Mouse (Mus musculus): ENCODE data around the gene Wfdc10. TPM values are rescaled to one million over a fixed set of nuclear protein-coding genes. Genes with fewer than 3 reads are reported as not detected.

The Wfdc10 gene
- polyA plus RNA-seq, 1 experiment from 2014 or later: not detected

DNA sequence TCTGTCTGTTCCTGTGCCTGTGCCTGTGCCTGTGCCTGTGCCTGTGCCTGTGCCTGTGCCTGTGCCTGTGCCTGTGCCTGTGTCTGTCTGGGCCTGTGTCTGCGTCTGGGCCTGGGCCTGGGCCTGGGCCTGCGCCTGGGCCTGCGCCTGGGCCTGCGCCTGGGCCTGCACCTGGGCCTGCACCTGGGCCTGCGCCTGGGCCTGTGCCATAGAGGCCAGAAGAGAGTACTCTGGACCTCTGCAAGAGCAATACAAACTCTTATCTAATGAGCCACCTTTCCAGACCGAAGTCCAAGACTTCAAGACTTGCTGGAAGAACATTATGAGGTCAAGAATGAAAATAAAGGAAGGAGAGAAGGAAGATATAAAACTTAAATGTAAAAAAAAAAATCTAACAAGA is 49.5 kb downstream of the Wfdc10 start:
- H3K27ac ChIP-seq: no peak overlapping the region
- WGBS: 87% methylated on average over 6 of the region's 6 CpGs
- H3K9me3 ChIP-seq: no peaks in the 10 kb centered on the region
- ATAC-seq (ENCODE audit: borderline replicate concordance, extremely low read depth, low FRiP score, low TSS enrichment): no peak
- no peak overlapping the region for H3K4me3 ChIP-seq
- H3K27me3 ChIP-seq: no peaks in the 10 kb centered on the region
- H3K4me1 ChIP-seq: no peaks in the 10 kb centered on the region
- H3K36me3 ChIP-seq: no peaks in the 10 kb centered on the region
- no peak overlapping the region for H3K9ac ChIP-seq
- no peak overlapping the region for H3K4me2 ChIP-seq

DNA sequence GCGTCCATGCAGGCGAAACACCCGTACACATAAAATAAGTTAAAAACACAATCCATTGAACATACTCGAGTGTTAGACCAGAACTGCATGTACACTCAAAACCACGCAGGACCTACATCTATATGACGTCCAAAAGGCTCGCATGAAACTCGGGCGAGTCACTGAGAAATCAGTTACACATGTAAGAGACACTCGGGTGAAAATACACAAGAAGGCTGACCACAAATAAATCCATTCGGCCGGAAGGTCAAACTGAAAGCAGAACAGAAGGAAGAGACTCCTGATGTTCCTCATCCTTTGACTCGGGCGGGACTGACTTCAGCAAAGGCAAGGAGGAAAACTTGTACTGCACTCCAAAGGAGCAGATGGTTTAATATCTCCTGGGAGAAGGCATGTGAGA is 50.1 kb downstream of the Wfdc10 start:
- ATAC-seq (ENCODE audit: borderline replicate concordance, extremely low read depth, low FRiP score, low TSS enrichment): no peak
- Histone ChIP-seq H3K27me3 (no peaks in the 10 kb centered on the region), H3K9ac (no peak overlapping the region), H3K27ac (no peak overlapping the region), H3K4me3 (no peak overlapping the region), H3K4me2 (no peak overlapping the region), H3K9me3 (no peaks in the 10 kb centered on the region), H3K4me1 (no peaks in the 10 kb centered on the region), H3K36me3 (no peaks in the 10 kb centered on the region)
- WGBS: 87% methylated on average over 14 of the region's 14 CpGs

Other genes with a start within 250 kb of the Wfdc10 start
- gene Sdc4, start 212.2 kb upstream of the Wfdc10 start, polyA plus RNA-seq (2015; fragmentation: Nextera tagmentation; extraction: Ambion mirVana): 161 and 178 TPM in 2 replicates
- gene Sys1, start 199.1 kb upstream of the Wfdc10 start, polyA plus RNA-seq (2015; fragmentation: Nextera tagmentation; extraction: Ambion mirVana): 65.8 and 69.0 TPM in 2 replicates
- gene Gm20458, start 195.1 kb upstream of the Wfdc10 start, polyA plus RNA-seq (2015; fragmentation: Nextera tagmentation; extraction: Ambion mirVana): 17.1 and 17.6 TPM in 2 replicates
- gene Trp53tg5, start 182.3 kb upstream of the Wfdc10 start, polyA plus RNA-seq (2015; fragmentation: Nextera tagmentation; extraction: Ambion mirVana): not detected in 2 replicates
- gene Dbndd2, start 169.9 kb upstream of the Wfdc10 start, polyA plus RNA-seq (2015; fragmentation: Nextera tagmentation; extraction: Ambion mirVana): 8.8 and 10.1 TPM in 2 replicates
- 60.8 and 64.6 TPM in 2 replicates for gene Pigt, start 158.5 kb upstream of the Wfdc10 start, polyA plus RNA-seq (2015; fragmentation: Nextera tagmentation; extraction: Ambion mirVana)
- gene Wfdc2, start 93.6 kb upstream of the Wfdc10 start, polyA plus RNA-seq (2015; fragmentation: Nextera tagmentation; extraction: Ambion mirVana): 404 and 415 TPM in 2 replicates
- gene Spint3, start 82.6 kb upstream of the Wfdc10 start, polyA plus RNA-seq (2015; fragmentation: Nextera tagmentation; extraction: Ambion mirVana): not detected in 2 replicates
- gene Wfdc6a, start 70.6 kb upstream of the Wfdc10 start, polyA plus RNA-seq (2015; fragmentation: Nextera tagmentation; extraction: Ambion mirVana): 0.77 and 0.95 TPM in 2 replicates
- gene Eppin, start 62.5 kb upstream of the Wfdc10 start, polyA plus RNA-seq (2015; fragmentation: Nextera tagmentation; extraction: Ambion mirVana): not detected in 2 replicates
- not detected in 2 replicates for gene Wfdc6b, start 42.5 kb upstream of the Wfdc10 start, polyA plus RNA-seq (2015; fragmentation: Nextera tagmentation; extraction: Ambion mirVana)
- gene Wfdc8, start 42.4 kb upstream of the Wfdc10 start, polyA plus RNA-seq (2015; fragmentation: Nextera tagmentation; extraction: Ambion mirVana): not detected in 2 replicates
- not detected in 2 replicates for gene Wfdc16, start 17.2 kb upstream of the Wfdc10 start, polyA plus RNA-seq (2015; fragmentation: Nextera tagmentation; extraction: Ambion mirVana)
- gene Wfdc9, start 537 bp downstream of the Wfdc10 start, polyA plus RNA-seq (2015; fragmentation: Nextera tagmentation; extraction: Ambion mirVana): not detected in 2 replicates
- gene Wfdc11, start 18.0 kb downstream of the Wfdc10 start, polyA plus RNA-seq (2015; fragmentation: Nextera tagmentation; extraction: Ambion mirVana): not detected in 2 replicates
- gene Wfdc13, start 29.1 kb downstream of the Wfdc10 start, polyA plus RNA-seq (2015; fragmentation: Nextera tagmentation; extraction: Ambion mirVana): 0.20 and 0.22 TPM in 2 replicates
- not detected in 2 replicates for gene Spint4, start 42.5 kb downstream of the Wfdc10 start, polyA plus RNA-seq (2015; fragmentation: Nextera tagmentation; extraction: Ambion mirVana)
- not detected in 2 replicates for gene Spint5, start 59.3 kb downstream of the Wfdc10 start, polyA plus RNA-seq (2015; fragmentation: Nextera tagmentation; extraction: Ambion mirVana)
- 1.9 and 2.3 TPM in 2 replicates for gene Wfdc3, start 89.9 kb downstream of the Wfdc10 start, polyA plus RNA-seq (2015; fragmentation: Nextera tagmentation; extraction: Ambion mirVana)
- gene Dnttip1, start 89.9 kb downstream of the Wfdc10 start, polyA plus RNA-seq (2015; fragmentation: Nextera tagmentation; extraction: Ambion mirVana): 70.5 and 71.3 TPM in 2 replicates
- 554 and 590 TPM in 2 replicates for gene Ube2c, start 113.9 kb downstream of the Wfdc10 start, polyA plus RNA-seq (2015; fragmentation: Nextera tagmentation; extraction: Ambion mirVana)
- gene Tnnc2, start 123.9 kb downstream of the Wfdc10 start, polyA plus RNA-seq (2015; fragmentation: Nextera tagmentation; extraction: Ambion mirVana): 2.0 and 9.7 TPM in 2 replicates
- gene Snx21, start 129.8 kb downstream of the Wfdc10 start, polyA plus RNA-seq (2015; fragmentation: Nextera tagmentation; extraction: Ambion mirVana): 24.4 and 27.0 TPM in 2 replicates
- gene Acot8, start 148.8 kb downstream of the Wfdc10 start, polyA plus RNA-seq (2015; fragmentation: Nextera tagmentation; extraction: Ambion mirVana): 19.8 and 20.3 TPM in 2 replicates
- gene Zswim3, start 149.1 kb downstream of the Wfdc10 start, polyA plus RNA-seq (2015; fragmentation: Nextera tagmentation; extraction: Ambion mirVana): 6.7 and 8.4 TPM in 2 replicates
- 15.8 and 16.8 TPM in 2 replicates for gene Zswim1, start 166.6 kb downstream of the Wfdc10 start, polyA plus RNA-seq (2015; fragmentation: Nextera tagmentation; extraction: Ambion mirVana)
- gene Spata25, start 172.5 kb downstream of the Wfdc10 start, polyA plus RNA-seq (2015; fragmentation: Nextera tagmentation; extraction: Ambion mirVana): not detected in 2 replicates
- gene Ctsa, start 176.8 kb downstream of the Wfdc10 start, polyA plus RNA-seq (2015; fragmentation: Nextera tagmentation; extraction: Ambion mirVana): 131 and 139 TPM in 2 replicates
- 6.6 and 7.5 TPM in 2 replicates for gene Neurl2, start 177.4 kb downstream of the Wfdc10 start, polyA plus RNA-seq (2015; fragmentation: Nextera tagmentation; extraction: Ambion mirVana)
- 149 and 169 TPM in 2 replicates for gene Pltp, start 201.7 kb downstream of the Wfdc10 start, polyA plus RNA-seq (2015; fragmentation: Nextera tagmentation; extraction: Ambion mirVana)
- 74.4 and 75.2 TPM in 2 replicates for gene Pcif1, start 223.3 kb downstream of the Wfdc10 start, polyA plus RNA-seq (2015; fragmentation: Nextera tagmentation; extraction: Ambion mirVana)

Measured in lung, embryonic 15.5 days (tissue).